Mouse (Mus musculus): ENCODE measurements around the gene Rbfox3. TPM values are rescaled to one million over a fixed set of nuclear protein-coding genes. Genes with fewer than 3 reads are reported as not detected.
A peak's percentile ranks its signal among the peaks of the same experiment; 100 is the strongest.

The Rbfox3 gene
- polyA plus RNA-seq, 1 experiment from 2014 or later, result 8.2 TPM

GRCm38 (mm10) chr11:118544564-118544963 is 366.8 kb downstream of the Rbfox3 start:
- Histone ChIP-seq H3K9ac (ENCODE audit: low read length) (no peak overlapping the region), H3K4me1 (ENCODE audit: control insufficient read depth, insufficient read depth, low read length) (no peaks in the 10 kb centered on the region), H3K4me2 (no peak overlapping the region), H3K9me3 (ENCODE audit: control insufficient read depth, low read length) (no peaks in the 10 kb centered on the region), H3K27ac (ENCODE audit: low read depth, low read length) (no peak overlapping the region), H3K36me3 (ENCODE audit: control insufficient read depth, insufficient read depth, low read length) (no peaks in the 10 kb centered on the region), H3K27me3 (ENCODE audit: control insufficient read depth, insufficient read depth, low read length) (no peaks in the 10 kb centered on the region), H3K4me3 (ENCODE audit: low read depth, low read length) (no peak overlapping the region)
- ATAC-seq (ENCODE audit: low FRiP score), result no peak
- WGBS, result 79% methylated on average over 6 of the region's 6 CpGs
- DNase-seq (ENCODE audit: low spot score, missing footprints), result no peak

- DNase-seq (ENCODE audit: low spot score, missing footprints), result no peak
- H3K27ac ChIP-seq (ENCODE audit: low read depth, low read length), result no peak overlapping the region
- 86% methylated on average over 7 of the region's 7 CpGs for WGBS
- H3K4me1 ChIP-seq (ENCODE audit: control insufficient read depth, insufficient read depth, low read length), result no peaks in the 10 kb centered on the region
- no peaks in the 10 kb centered on the region for H3K36me3 ChIP-seq (ENCODE audit: control insufficient read depth, insufficient read depth, low read length)
- H3K9me3 ChIP-seq (ENCODE audit: control insufficient read depth, low read length), result no peaks in the 10 kb centered on the region
- no peak for ATAC-seq (ENCODE audit: low FRiP score)
- H3K9ac ChIP-seq (ENCODE audit: low read length), result no peak overlapping the region
- no peak overlapping the region for H3K4me3 ChIP-seq (ENCODE audit: low read depth, low read length)
- no peaks in the 10 kb centered on the region for H3K27me3 ChIP-seq (ENCODE audit: control insufficient read depth, insufficient read depth, low read length)
- no peak overlapping the region for H3K4me2 ChIP-seq
These were observed 368.5 kb downstream of the Rbfox3 start for GRCm38 (mm10) chr11:118542906-118543305.

GRCm38 (mm10) chr11:118540411-118541026 is 370.9 kb downstream of the Rbfox3 start:
- no peak overlapping the region for H3K27ac ChIP-seq (ENCODE audit: low read depth, low read length)
- no peaks in the 10 kb centered on the region for H3K36me3 ChIP-seq (ENCODE audit: control insufficient read depth, insufficient read depth, low read length)
- ATAC-seq (ENCODE audit: low FRiP score) (no peak), DNase-seq (ENCODE audit: low spot score, missing footprints) (no peak)
- no peaks in the 10 kb centered on the region for H3K27me3 ChIP-seq (ENCODE audit: control insufficient read depth, insufficient read depth, low read length)
- no peak overlapping the region for H3K9ac ChIP-seq (ENCODE audit: low read length)
- no peak overlapping the region for H3K4me2 ChIP-seq
- WGBS, result 75% methylated on average over 12 of the region's 12 CpGs
- H3K4me3 ChIP-seq (ENCODE audit: low read depth, low read length), result no peak overlapping the region
- no peaks in the 10 kb centered on the region for H3K9me3 ChIP-seq (ENCODE audit: control insufficient read depth, low read length)
- no peaks in the 10 kb centered on the region for H3K4me1 ChIP-seq (ENCODE audit: control insufficient read depth, insufficient read depth, low read length)

- H3K9ac ChIP-seq (ENCODE audit: low read length), result no peak overlapping the region
- ATAC-seq (ENCODE audit: low FRiP score) (no peak), DNase-seq (ENCODE audit: low spot score, missing footprints) (no peak)
- H3K4me3 ChIP-seq (ENCODE audit: low read depth, low read length), result no peak overlapping the region
- H3K4me2 ChIP-seq, result no peak overlapping the region
- no peaks in the 10 kb centered on the region for H3K9me3 ChIP-seq (ENCODE audit: control insufficient read depth, low read length)
- no peaks in the 10 kb centered on the region for H3K36me3 ChIP-seq (ENCODE audit: control insufficient read depth, insufficient read depth, low read length)
- H3K4me1 ChIP-seq (ENCODE audit: control insufficient read depth, insufficient read depth, low read length), result no peaks in the 10 kb centered on the region
- no peak overlapping the region for H3K27ac ChIP-seq (ENCODE audit: low read depth, low read length)
- WGBS, result 77% methylated on average over 11 of the region's 11 CpGs
- 0 out of 2 replicates have a peak, but pooled peaks cover 2% of the 10 kb centered on the region for H3K27me3 ChIP-seq (ENCODE audit: control insufficient read depth, insufficient read depth, low read length)
These were observed 373.4 kb downstream of the Rbfox3 start for GRCm38 (mm10) chr11:118538008-118538407.

- Histone ChIP-seq H3K4me2 (no peak overlapping the region), H3K27ac (ENCODE audit: low read depth, low read length) (no peak overlapping the region), H3K4me1 (ENCODE audit: control insufficient read depth, insufficient read depth, low read length) (no peaks in the 10 kb centered on the region), H3K27me3 (ENCODE audit: control insufficient read depth, insufficient read depth, low read length) (0 out of 2 replicates have a peak, but pooled peaks cover 2% of the 10 kb centered on the region), H3K9me3 (ENCODE audit: control insufficient read depth, low read length) (no peaks in the 10 kb centered on the region), H3K9ac (ENCODE audit: low read length) (no peak overlapping the region), H3K36me3 (ENCODE audit: control insufficient read depth, insufficient read depth, low read length) (no peaks in the 10 kb centered on the region), H3K4me3 (ENCODE audit: low read depth, low read length) (no peak overlapping the region)
- DNase-seq (ENCODE audit: low spot score, missing footprints) (peak; percentile 97), ATAC-seq (ENCODE audit: low FRiP score) (peak; percentile 68)
- WGBS, result 33% methylated on average over 18 of the region's 18 CpGs
These were observed 376.9 kb downstream of the Rbfox3 start for GRCm38 (mm10) chr11:118534382-118535092.

GRCm38 (mm10) chr11:118530313-118530712 is 381.1 kb downstream of the Rbfox3 start:
- no peaks in the 10 kb centered on the region for H3K9me3 ChIP-seq (ENCODE audit: control insufficient read depth, low read length)
- WGBS, result 80% methylated on average over 8 of the region's 8 CpGs
- H3K36me3 ChIP-seq (ENCODE audit: control insufficient read depth, insufficient read depth, low read length), result no peaks in the 10 kb centered on the region
- ATAC-seq (ENCODE audit: low FRiP score) (no peak), DNase-seq (ENCODE audit: low spot score, missing footprints) (no peak)
- H3K27ac ChIP-seq (ENCODE audit: low read depth, low read length), result no peak overlapping the region
- H3K4me2 ChIP-seq, result no peak overlapping the region
- no peak overlapping the region for H3K9ac ChIP-seq (ENCODE audit: low read length)
- H3K4me3 ChIP-seq (ENCODE audit: low read depth, low read length), result no peak overlapping the region
- 0 out of 2 replicates have a peak, but pooled peaks cover 2% of the 10 kb centered on the region for H3K27me3 ChIP-seq (ENCODE audit: control insufficient read depth, insufficient read depth, low read length)
- no peaks in the 10 kb centered on the region for H3K4me1 ChIP-seq (ENCODE audit: control insufficient read depth, insufficient read depth, low read length)

GRCm38 (mm10) chr11:118528761-118529160 is 382.6 kb downstream of the Rbfox3 start:
- Histone ChIP-seq H3K4me3 (ENCODE audit: low read depth, low read length) (no peak overlapping the region), H3K27ac (ENCODE audit: low read depth, low read length) (no peak overlapping the region), H3K27me3 (ENCODE audit: control insufficient read depth, insufficient read depth, low read length) (0 out of 2 replicates have a peak, but pooled peaks cover 2% of the 10 kb centered on the region), H3K9ac (ENCODE audit: low read length) (no peak overlapping the region), H3K9me3 (ENCODE audit: control insufficient read depth, low read length) (no peaks in the 10 kb centered on the region), H3K4me1 (ENCODE audit: control insufficient read depth, insufficient read depth, low read length) (no peaks in the 10 kb centered on the region), H3K36me3 (ENCODE audit: control insufficient read depth, insufficient read depth, low read length) (no peaks in the 10 kb centered on the region), H3K4me2 (no peak overlapping the region)
- ATAC-seq (ENCODE audit: low FRiP score) (no peak), DNase-seq (ENCODE audit: low spot score, missing footprints) (no peak)
- WGBS, result 88% methylated on average over 9 of the region's 9 CpGs

- Histone ChIP-seq H3K27ac (ENCODE audit: low read depth, low read length) (no peak overlapping the region), H3K9ac (ENCODE audit: low read length) (no peak overlapping the region), H3K27me3 (ENCODE audit: control insufficient read depth, insufficient read depth, low read length) (no peaks in the 10 kb centered on the region), H3K36me3 (ENCODE audit: control insufficient read depth, insufficient read depth, low read length) (no peaks in the 10 kb centered on the region), H3K4me1 (ENCODE audit: control insufficient read depth, insufficient read depth, low read length) (no peaks in the 10 kb centered on the region), H3K4me2 (no peak overlapping the region), H3K4me3 (ENCODE audit: low read depth, low read length) (no peak overlapping the region), H3K9me3 (ENCODE audit: control insufficient read depth, low read length) (no peaks in the 10 kb centered on the region)
- WGBS, result 53% methylated on average over 11 of the region's 11 CpGs
- ATAC-seq (ENCODE audit: low FRiP score) (no peak), DNase-seq (ENCODE audit: low spot score, missing footprints) (no peak)
These were observed 386.3 kb downstream of the Rbfox3 start for GRCm38 (mm10) chr11:118525059-118525458.

- no peak overlapping the region for H3K4me2 ChIP-seq
- ATAC-seq (ENCODE audit: low FRiP score), result no peak
- H3K27me3 ChIP-seq (ENCODE audit: control insufficient read depth, insufficient read depth, low read length), result no peaks in the 10 kb centered on the region
- no peaks in the 10 kb centered on the region for H3K9me3 ChIP-seq (ENCODE audit: control insufficient read depth, low read length)
- no peaks in the 10 kb centered on the region for H3K4me1 ChIP-seq (ENCODE audit: control insufficient read depth, insufficient read depth, low read length)
- H3K4me3 ChIP-seq (ENCODE audit: low read depth, low read length), result no peak overlapping the region
- H3K9ac ChIP-seq (ENCODE audit: low read length), result no peak overlapping the region
- no peaks in the 10 kb centered on the region for H3K36me3 ChIP-seq (ENCODE audit: control insufficient read depth, insufficient read depth, low read length)
- H3K27ac ChIP-seq (ENCODE audit: low read depth, low read length), result no peak overlapping the region
- WGBS, result 84% methylated on average over 4 of the region's 4 CpGs
- no peak for DNase-seq (ENCODE audit: low spot score, missing footprints)
These were observed 387.8 kb downstream of the Rbfox3 start for GRCm38 (mm10) chr11:118523496-118524145.
